Mouse (Mus musculus) embryonic facial prominence, embryonic 11.5 days (tissue): ENCODE results near the gene Tbc1d10a. TPM values are rescaled to one million over a fixed set of nuclear protein-coding genes. Genes with fewer than 3 reads are reported as not detected.

Experiments used
- ATAC-seq: fragments of 200-750 bp; cut with Nextera tagmentation; replicated peaks from 2 replicates; pipeline ENCODE4 v1.8.0; 2017; ENCODE audit warnings: low read depth; ENCODE audit not compliant: insufficient number of reproducible peaks, low FRiP score, low TSS enrichment
- DNase-seq: peaks from one replicate; pipeline ENCODE4 v3.0.0-alpha.2; 2015; ENCODE audit warnings: low spot score
- H3K27ac ChIP-seq: fragments of 300-500 bp; sonication (generic); replicated peaks from 2 replicates; pipeline ENCODE4 v1.5.1; 2014; ENCODE audit warnings: mild to moderate bottlenecking, low read depth, low read length, control low read depth
- H3K27me3 ChIP-seq: fragments of 300-500 bp; sonication (generic); 2 replicates; pipeline ENCODE4 v1.6.1; 2014; ENCODE audit warnings: mild to moderate bottlenecking, low read length, moderate library complexity, mixed read lengths; ENCODE audit not compliant: control insufficient read depth, insufficient read depth
- H3K36me3 ChIP-seq: fragments of 300-500 bp; sonication (generic); replicated peaks from 2 replicates; pipeline ENCODE4 v1.6.1; 2014; ENCODE audit warnings: low read depth, mild to moderate bottlenecking, low read length, moderate library complexity, mixed read lengths; ENCODE audit not compliant: control insufficient read depth, insufficient read depth
- H3K4me1 ChIP-seq: fragments of 300-500 bp; sonication (generic); 2 replicates; pipeline ENCODE4 v1.6.1; 2014; ENCODE audit warnings: low read length, mixed read lengths; ENCODE audit not compliant: control insufficient read depth, insufficient read depth
- H3K4me2 ChIP-seq: fragments of 300-500 bp; sonication (generic); 2 replicates; pipeline ENCODE4 v1.6.1; 2014; ENCODE audit warnings: low read depth, mild to moderate bottlenecking, control low read depth, low read length, moderate library complexity
- H3K4me3 ChIP-seq: fragments of 300-500 bp; sonication (generic); 2 replicates; pipeline ENCODE4 v1.5.1; 2014; ENCODE audit warnings: low read depth, low read length, control low read depth
- H3K9ac ChIP-seq: fragments of 300-500 bp; sonication (generic); replicated peaks from 2 replicates; pipeline ENCODE4 v1.6.1; 2014; ENCODE audit warnings: mild to moderate bottlenecking, control low read depth, low read length
- H3K9me3 ChIP-seq: fragments of 300-500 bp; sonication (generic); replicated peaks from 2 replicates; pipeline ENCODE4 v1.6.1; 2016; ENCODE audit warnings: mild to moderate bottlenecking, low read length, inconsistent platforms, mixed read lengths; ENCODE audit not compliant: control insufficient read depth
- WGBS: fragments of 180-500 bp; shearing (Covaris S2); extraction: QIAGEN DNeasy Blood & Tissue Kit; methylation state at CpG from one replicate; pipeline ENCODE4 v1.1.7; 2014; 5-methylcytosine and 5-hydroxymethylcytosine counted together
- polyA plus RNA-seq: library from polyadenylated mRNA; unstranded; fragments of >200 nt; fragmentation: Nextera tagmentation; extraction: Ambion mirVana; gene quantifications from 2 replicates; pipeline ENCODE4 v1.2.1, GENCODE M21; 2014

Gene Tbc1d10a
- polyA plus RNA-seq, 1 experiment from 2014 or later = 15.9 TPM

DNA sequence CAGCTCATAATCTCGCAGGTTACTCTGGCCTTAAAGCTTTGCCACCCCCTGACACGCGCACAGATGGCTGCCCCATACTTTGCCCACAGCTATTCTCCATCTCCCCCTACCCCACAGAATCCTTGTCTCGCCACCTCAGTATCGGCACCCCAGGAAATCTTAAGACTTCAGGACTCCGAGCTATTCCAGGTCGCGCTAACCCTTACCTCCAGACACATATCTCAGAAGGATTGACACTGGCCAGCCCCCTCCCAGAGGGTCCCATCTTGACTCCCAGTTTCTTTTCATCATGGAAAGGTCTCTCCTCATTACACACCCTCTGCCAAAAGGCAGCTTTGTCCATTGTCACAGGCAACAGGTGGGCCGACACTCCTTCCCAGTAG lies 720 bp downstream of the Tbc1d10a start:
- peak overlapping the region; percentile 83 for H3K4me3 ChIP-seq
- no peaks in the 10 kb centered on the region for H3K27me3 ChIP-seq
- 15% methylated on average over 9 of the region's 9 CpGs for WGBS
- peak overlapping the region; percentile 87 for H3K9ac ChIP-seq
- H3K27ac ChIP-seq = no peak overlapping the region
- H3K36me3 ChIP-seq = no peaks in the 10 kb centered on the region
- H3K4me2 ChIP-seq = peak overlapping the region; percentile 90
- no peaks in the 10 kb centered on the region; the same call in none of the 2 replicates for H3K4me1 ChIP-seq
- no peak; the same call in 1 of the 2 replicates for ATAC-seq
- H3K9me3 ChIP-seq = no peaks in the 10 kb centered on the region
- DNase-seq = no peak

DNA sequence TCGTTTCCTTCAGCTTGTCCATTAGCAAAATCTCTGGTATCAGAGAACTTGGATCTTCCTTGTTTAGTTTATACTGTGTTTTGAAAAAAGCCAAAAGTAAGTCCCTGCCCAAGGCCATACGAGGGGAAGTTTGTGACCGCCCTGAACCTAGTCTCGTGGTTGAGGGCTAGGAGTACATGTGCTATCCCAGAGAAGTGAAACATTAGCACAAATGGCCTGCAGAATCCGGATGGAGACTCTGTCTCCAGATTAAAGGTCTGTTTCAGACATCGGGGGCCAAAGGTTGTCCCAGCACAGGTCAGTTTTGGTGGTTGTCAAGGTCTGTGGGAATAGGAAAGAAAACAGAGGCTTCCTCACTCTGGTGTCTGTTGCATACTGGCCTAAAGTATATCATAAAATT lies 2.6 kb downstream of the Tbc1d10a start:
- H3K4me2 ChIP-seq = no peak overlapping the region
- ATAC-seq = no peak

DNA sequence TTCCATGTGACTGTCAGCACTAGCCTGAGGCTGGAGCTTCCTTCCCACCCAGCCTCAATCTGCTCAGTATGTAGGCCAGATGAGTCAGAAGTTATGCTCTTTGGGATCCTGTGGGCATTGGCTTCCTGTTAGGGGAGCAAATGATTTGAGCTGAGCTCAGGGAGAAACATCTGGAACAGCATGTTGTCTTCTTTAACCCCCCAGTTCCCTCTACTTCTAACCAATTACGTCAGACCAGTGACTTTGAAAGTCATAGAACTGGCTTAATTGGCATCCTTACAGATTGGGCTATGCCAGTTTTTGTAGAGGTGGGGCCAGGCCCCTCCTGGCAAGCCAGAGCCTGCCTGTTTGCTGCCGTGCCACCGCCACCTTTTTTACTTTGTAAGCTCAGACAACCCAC lies 4.1 kb downstream of the Tbc1d10a start:
- Histone ChIP-seq H3K9ac (no peak overlapping the region), H3K4me3 (no peak overlapping the region), H3K4me1 (no peaks in the 10 kb centered on the region; the same call in none of the 2 replicates), H3K27me3 (no peaks in the 10 kb centered on the region), H3K4me2 (no peak overlapping the region), H3K9me3 (no peaks in the 10 kb centered on the region), H3K27ac (no peak overlapping the region), H3K36me3 (no peaks in the 10 kb centered on the region)
- no peak for DNase-seq
- WGBS = 75% methylated on average over 3 of the region's 3 CpGs
- no peak for ATAC-seq

More for the DNA sequence above, 2.6 kb downstream of the Tbc1d10a start:
- H3K27ac ChIP-seq = no peak overlapping the region
- H3K27me3 ChIP-seq = no peaks in the 10 kb centered on the region
- DNase-seq = no peak
- H3K36me3 ChIP-seq = no peaks in the 10 kb centered on the region
- H3K9ac ChIP-seq = no peak overlapping the region
- H3K4me3 ChIP-seq = no peak overlapping the region
- H3K4me1 ChIP-seq = no peaks in the 10 kb centered on the region; the same call in none of the 2 replicates
- WGBS = 86% methylated on average over 6 of the region's 6 CpGs
- H3K9me3 ChIP-seq = no peaks in the 10 kb centered on the region

DNA sequence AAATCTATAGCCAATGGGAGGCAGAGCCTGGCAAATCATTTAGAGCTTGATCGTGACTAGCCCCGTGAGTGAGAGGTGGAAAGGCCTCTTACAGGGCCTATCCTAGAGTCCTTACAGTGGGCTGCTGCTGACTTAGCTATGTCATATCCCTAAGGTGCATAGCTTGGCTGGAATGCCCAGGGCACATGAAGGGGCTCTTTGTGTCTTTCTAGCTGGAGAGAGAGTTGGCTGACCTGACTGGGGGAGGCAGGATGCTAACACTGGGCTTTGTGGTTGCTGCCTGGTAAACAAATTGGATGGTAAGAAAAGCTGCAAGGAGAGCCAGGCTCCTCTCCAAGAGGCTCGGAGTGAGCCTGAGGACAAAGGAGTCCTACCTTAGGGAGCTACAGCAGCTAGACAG lies 6.2 kb downstream of the Tbc1d10a start:
- Histone ChIP-seq H3K4me3 (no peak overlapping the region), H3K4me1 (no peaks in the 10 kb centered on the region; the same call in none of the 2 replicates), H3K9ac (no peak overlapping the region), H3K9me3 (no peaks in the 10 kb centered on the region), H3K4me2 (no peak overlapping the region), H3K27ac (no peak overlapping the region), H3K27me3 (no peaks in the 10 kb centered on the region), H3K36me3 (no peaks in the 10 kb centered on the region)
- 71% methylated on average over 3 of the region's 3 CpGs for whole genome bisulfite sequencing
- ATAC-seq (no peak), DNase-seq (no peak)

DNA sequence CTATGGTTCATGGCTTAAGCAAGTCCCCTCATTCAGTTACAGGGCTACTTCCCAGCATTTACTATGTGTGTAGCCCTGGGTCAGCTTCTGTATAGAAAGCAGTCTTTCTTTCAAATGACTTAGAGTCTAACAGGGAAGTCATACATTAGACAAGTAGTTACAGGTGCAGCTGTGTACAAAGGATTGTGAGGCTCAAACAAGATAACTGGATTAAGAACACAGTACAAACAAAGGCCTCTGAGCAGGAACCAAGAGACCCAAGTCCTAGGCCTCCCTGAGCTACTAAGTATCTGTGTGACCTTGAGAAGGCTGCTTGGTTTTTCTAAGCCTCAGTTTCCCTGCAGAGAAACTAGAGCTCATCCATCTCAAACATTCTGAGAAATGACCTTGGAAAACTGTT lies 6.8 kb downstream of the Tbc1d10a start:
- Histone ChIP-seq H3K9me3 (no peaks in the 10 kb centered on the region), H3K27me3 (no peaks in the 10 kb centered on the region), H3K9ac (no peak overlapping the region), H3K4me1 (no peaks in the 10 kb centered on the region; the same call in none of the 2 replicates), H3K4me3 (no peak overlapping the region), H3K36me3 (no peaks in the 10 kb centered on the region), H3K27ac (no peak overlapping the region), H3K4me2 (no peak overlapping the region)
- ATAC-seq = no peak
- DNase-seq = no peak

DNA sequence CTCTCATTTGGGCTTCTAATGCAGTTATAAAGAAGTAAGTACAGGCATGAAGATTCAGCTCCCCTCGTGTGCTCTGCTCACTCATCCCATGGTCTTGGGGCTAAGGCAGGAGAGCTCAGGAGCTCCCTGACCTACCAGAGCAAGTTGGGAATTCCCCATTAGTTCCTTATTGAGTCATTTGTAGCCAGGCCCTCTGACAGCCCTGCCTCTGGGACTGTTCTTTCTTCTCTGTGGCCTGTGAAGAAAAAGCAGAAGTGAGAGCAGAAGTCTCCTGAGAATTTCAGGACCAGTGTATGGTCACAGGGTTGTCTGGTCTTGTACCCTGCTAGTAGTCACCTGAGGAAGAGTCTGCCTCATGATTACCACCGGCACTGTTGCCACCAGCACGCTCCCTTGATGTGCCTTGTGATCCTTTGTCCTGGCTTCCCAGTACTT lies 9.0 kb downstream of the Tbc1d10a start:
- Histone ChIP-seq H3K36me3 (no peaks in the 10 kb centered on the region), H3K9ac (no peak overlapping the region), H3K4me1 (no peaks in the 10 kb centered on the region; the same call in none of the 2 replicates), H3K4me3 (no peak overlapping the region), H3K9me3 (no peaks in the 10 kb centered on the region), H3K27ac (no peak overlapping the region), H3K27me3 (no peaks in the 10 kb centered on the region), H3K4me2 (no peak overlapping the region)
- 74% methylated on average over 3 of the region's 3 CpGs for WGBS
- DNase-seq = no peak
- ATAC-seq = no peak

DNA sequence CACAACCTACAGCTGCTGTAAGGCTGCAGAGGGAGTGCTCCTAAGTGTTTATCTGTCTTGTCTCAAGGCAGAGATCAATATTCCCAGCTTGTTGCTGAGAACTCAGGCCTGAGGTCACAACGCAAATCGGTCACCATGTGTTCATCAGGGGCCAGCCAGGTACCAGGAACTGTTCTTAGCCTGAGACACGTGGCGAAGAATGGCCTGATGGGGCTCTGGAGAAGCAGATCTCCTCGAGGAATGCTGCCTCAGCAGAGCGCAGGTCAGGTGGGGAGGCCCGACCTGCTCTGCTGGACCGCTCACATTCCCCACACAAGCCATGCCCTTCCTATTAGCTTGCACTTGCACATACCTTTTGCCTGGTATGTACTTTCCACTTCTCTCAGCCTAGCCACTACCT lies 10.0 kb downstream of the Tbc1d10a start:
- ATAC-seq (no peak; the same call in 1 of the 2 replicates), DNase-seq (no peak)
- Histone ChIP-seq H3K4me1 (no peaks in the 10 kb centered on the region; the same call in 1 of the 2 replicates), H3K27me3 (no peaks in the 10 kb centered on the region), H3K4me2 (no peak overlapping the region), H3K9me3 (no peaks in the 10 kb centered on the region), H3K9ac (no peak overlapping the region), H3K4me3 (no peak overlapping the region), H3K27ac (no peak overlapping the region), H3K36me3 (no peaks in the 10 kb centered on the region)
- WGBS = 68% methylated on average over 8 of the region's 8 CpGs

DNA sequence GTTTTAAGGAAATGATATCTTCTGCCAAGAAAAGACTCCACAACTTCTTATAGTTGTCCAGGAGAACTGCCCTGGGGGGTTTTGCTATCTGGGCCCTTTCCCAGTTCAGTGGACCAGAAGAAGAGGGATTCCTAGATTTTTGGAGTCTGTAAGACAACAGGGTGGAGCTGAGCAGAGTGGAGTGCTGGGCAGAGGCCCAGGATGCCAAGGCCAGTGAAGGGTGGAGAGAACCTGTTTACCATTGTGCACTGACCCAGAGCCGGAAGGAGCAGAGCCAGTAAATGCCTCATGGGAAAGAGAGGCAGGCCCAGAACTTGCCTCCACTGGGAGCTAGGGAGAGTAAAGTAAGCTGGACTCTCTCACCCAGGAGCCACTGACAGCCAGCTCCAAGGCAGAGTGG lies 11.1 kb downstream of the Tbc1d10a start:
- Histone ChIP-seq H3K27me3 (no peaks in the 10 kb centered on the region), H3K4me3 (no peak overlapping the region), H3K9me3 (no peaks in the 10 kb centered on the region), H3K27ac (no peak overlapping the region), H3K4me1 (no peaks in the 10 kb centered on the region; the same call in 1 of the 2 replicates), H3K9ac (no peak overlapping the region), H3K36me3 (no peaks in the 10 kb centered on the region), H3K4me2 (no peak overlapping the region)
- DNase-seq (no peak), ATAC-seq (no peak)
- 75% methylated on average over 1 of the region's 1 CpGs for WGBS
